Mouse (Mus musculus): Measurements from ENCODE around the gene Ube2e1.

GRCm38 (mm10) chr14:18233076-18233475 lies 98.6 kb downstream of the Ube2e1 start:
- TF ChIP-seq EP300 (IDR thresholded peaks at IDR 0.05; ENCODE audit: low read depth) = no peak
- TF ChIP-seq CTCF (IDR thresholded peaks at IDR 0.05; ENCODE audit: low read depth) = no peak
